Mouse (Mus musculus) lung, postnatal 36 days (tissue): ENCODE measurements around the gene Thtpa.

Experiments used
- DNase-seq: peaks from one replicate; pipeline ENCODE4 v3.0.0; 2022; ENCODE audit warnings: mixed read lengths

Thtpa gene

DNA sequence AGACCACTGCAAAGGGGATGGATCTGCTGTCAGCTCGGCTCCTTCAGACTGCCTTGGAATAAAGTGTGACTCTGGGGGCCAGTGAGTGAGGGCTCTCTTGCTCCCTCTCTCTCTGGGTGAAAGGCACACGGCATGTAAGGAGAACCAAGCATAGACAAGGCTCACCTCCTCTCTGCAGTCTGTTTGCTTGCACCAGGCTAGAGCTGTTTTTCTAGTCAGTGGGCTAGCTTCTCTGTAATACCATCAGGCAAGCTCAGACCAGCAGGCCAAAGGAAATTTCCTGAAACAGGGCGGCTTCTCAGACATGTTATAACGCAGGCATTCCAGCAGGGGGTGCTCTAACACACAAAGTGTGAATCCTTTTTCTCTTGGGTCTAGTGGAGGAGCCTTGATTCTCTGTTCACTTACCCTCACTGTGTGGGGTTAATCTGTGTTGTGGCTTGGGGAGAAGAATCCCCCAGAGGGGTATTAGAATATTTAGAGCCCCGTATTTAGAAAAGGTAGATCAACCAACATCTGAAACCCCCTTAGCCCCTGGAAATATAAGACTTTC lies 53.9 kb downstream of the Thtpa start:
- peak; percentile 47 for DNase-seq
